Mouse (Mus musculus) left cerebral cortex, adult 11 months (tissue): ENCODE measurements around the gene Styx.
A peak's percentile ranks its signal among the peaks of the same experiment; 100 is the strongest.

Source experiments
- DNase-seq: peaks from one replicate; pipeline ENCODE4 v3.0.0; 2022; ENCODE audit warnings: low spot score

Gene Styx

GRCm38 (mm10) chr14:45350931-45351859 is at the start of gene Styx:
Styx (plus strand) TSS chr14:45351093.
- peak; percentile 86 for DNase-seq

GRCm38 (mm10) chr14:45303939-45304338 is 47.0 kb upstream of the Styx start:
- DNase-seq: no peak

GRCm38 (mm10) chr14:45304389-45304788 is 46.5 kb upstream of the Styx start:
- DNase-seq: no peak

DNA sequence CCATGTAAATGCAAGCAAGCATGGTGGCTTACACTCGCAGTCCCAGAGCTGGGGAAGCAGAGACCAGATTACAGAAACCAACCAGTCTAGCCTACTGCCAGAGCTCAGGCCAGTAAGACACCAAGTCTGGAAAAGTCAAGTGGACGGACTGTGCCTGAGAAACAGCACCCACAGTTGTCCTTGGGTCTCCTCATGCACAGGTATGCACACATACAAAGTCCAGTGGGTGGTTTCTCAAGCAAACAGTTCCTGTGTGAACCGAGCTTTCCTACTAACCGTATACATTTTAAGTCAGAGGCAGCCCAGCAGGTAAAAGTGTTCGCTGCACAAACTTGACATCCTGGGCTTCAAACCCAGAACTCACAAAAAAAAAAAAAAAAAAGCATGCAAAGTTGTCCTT is 45.0 kb upstream of the Styx start:
- no peak for DNase-seq

GRCm38 (mm10) chr14:45307630-45308328 is 43.1 kb upstream of the Styx start:
- DNase-seq: no peak

DNA sequence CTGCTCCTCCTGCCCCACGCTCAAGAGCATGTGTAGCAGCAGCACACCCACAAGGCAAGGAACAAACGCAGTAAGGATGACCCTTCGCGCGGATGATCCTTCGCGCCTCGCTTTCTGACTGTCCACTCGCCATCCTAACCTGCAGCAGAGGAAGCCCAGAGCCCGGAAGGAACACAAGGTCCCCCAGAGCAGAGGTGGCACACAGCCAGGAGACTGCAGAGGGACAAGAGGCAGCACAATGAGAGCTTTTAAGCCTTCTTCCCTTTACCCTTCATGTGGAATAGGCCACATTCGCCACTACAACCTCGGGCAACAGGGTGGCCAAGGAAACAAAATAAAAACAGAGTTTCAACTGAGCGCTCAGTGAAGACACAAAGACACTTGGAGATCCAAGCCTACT is 41.2 kb upstream of the Styx start:
- DNase-seq: no peak

DNA sequence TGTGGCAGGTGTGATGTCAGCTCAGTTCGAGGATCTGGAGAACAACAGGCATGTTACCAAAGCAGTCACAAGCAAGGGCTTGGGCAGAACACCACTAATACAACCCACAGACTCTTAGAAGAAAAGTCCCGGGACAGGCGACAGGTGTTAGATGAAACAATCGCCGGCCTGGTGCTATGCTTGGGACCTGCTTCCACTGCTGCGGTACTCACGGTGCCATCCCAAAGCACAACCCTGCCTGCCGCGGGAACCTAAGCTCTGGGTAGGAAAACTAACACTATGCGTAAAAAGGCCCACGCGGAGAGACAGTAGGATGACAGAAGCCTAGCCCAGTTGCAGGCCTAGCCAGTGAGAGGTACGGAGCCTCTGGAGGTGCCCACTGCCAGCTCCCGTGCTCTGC is 40.8 kb upstream of the Styx start:
- no peak for DNase-seq

DNA sequence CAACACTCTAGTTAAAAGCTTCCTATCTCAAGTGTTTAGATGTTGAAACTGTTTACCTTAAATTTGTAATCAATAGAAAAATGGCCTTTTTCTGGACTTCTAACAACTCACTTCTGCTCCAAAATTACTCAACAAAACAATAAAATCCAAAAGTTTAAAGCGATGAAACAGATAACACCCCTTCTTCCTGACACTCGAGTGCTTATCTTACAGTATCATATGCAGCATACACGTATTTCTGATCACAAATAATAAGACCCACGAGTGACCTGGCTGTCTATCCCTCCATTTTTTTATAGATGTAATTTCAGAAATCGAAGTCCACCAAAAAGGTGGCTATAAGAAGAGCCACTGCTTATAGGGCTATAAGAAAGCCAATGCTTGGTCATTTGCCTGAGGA is 34.0 kb upstream of the Styx start:
- DNase-seq: no peak

DNA sequence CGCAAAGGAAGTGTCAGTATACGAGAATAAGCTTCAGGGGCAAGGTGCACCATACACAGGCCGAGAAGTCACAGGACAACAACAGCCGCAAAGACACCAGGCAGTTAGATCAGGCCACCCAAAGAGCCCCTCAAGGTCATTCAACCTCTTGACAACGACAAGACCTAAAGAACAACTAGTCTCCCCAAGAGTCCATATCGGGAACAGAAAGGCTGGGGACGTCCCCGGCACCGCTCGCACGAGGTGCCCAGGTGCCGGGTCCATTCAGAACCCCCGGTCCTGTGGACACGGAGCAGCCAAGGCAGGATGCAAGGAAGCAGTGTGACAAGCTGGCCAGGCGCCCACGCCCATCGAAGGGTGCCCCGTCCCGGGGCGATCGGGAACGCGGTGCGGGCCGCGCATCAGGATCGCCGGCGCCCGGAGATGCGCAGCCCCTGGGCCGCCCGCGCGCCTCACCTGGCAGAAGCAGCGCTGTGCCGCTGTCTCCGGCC is 32.9 kb upstream of the Styx start:
- no peak for DNase-seq

GRCm38 (mm10) chr14:45318426-45319236 is 32.3 kb upstream of the Styx start, which contains the start of gene Ero1l:
Ero1l (minus strand) TSS chr14:45318771.
- DNase-seq: peak; percentile 75

DNA sequence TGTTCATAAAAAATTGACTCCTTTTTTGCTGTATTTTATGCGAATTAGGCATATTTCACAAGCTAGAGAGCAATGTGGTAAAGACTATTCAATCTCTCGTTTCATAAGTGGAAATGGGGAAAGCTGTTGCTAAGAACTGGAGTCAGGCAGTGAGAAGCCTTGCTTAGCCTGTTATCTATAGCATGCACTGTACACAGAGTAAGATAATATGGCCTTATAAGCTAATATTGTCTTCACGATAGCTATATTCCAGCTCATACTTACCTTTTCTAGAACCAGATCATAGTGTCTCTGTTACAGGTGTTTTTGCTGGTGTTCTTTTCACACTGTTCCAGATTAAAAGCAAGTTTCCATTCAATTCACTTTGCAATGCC is 31.7 kb upstream of the Styx start:
- no peak for DNase-seq

- DNase-seq: no peak
Observed at GRCm38 (mm10) chr14:45320111-45320510, 30.8 kb upstream of the Styx start.

DNA sequence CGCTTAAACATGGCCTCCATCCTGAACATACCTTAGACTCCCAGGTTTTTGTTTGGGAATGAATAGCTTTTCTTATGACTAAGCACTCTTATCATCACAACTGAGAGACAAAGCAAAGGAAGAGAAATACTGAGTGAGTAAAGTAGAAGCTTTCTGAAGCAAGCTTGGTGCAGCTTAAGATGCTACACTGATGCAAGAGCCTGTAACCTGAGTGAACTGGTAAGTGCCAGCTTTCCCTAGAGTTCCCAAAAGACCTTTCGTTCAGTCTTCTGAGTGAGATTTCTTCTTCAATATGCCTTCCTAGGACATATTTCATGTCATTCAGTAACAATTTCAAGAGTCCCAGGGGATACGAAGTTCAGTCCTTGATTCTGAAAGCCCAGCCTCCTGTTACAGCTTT is 29.8 kb upstream of the Styx start:
- DNase-seq: no peak

- DNase-seq: no peak
Observed at GRCm38 (mm10) chr14:45321622-45322021, 29.3 kb upstream of the Styx start.

DNA sequence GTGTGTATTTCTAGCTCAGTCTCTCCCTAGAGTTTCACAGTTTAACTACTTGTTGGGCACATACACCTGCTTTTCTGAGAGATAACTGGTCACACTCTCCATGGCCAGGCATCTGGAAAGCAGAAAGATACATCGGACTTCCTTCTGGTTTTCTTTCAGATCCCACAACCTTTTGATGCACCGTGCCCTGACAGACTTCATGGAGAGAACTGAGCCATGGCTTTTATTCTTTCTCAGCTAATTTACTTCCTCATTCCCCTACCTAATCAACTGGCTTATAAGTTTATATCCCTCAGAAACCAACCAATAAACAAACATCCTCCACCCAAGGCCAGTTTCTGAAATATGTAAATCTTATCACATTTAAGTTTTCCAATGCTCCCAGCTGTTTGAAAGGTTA is 28.4 kb upstream of the Styx start:
- no peak for DNase-seq

GRCm38 (mm10) chr14:45323320-45323719 is 27.6 kb upstream of the Styx start:
- DNase-seq: no peak

DNA sequence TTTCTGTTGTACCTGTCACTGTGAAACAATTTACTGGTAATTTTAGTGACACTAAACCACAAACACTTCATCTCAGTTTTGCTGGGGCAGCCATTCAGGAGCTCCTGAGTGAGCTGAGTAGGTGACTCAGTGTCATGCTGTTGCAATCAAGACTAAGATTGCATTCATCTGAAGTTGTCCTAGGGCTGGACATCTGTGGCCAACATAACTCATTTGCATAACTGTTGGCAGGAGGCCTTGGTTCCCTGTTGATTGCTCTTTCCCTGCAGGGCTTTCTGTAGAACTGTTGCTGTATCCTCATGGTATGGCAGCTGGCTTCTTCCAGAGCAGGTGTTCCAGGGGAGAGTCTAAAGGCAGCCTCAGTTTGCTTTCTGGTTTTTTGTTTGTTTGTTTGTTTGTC is 25.4 kb upstream of the Styx start:
- no peak for DNase-seq

DNA sequence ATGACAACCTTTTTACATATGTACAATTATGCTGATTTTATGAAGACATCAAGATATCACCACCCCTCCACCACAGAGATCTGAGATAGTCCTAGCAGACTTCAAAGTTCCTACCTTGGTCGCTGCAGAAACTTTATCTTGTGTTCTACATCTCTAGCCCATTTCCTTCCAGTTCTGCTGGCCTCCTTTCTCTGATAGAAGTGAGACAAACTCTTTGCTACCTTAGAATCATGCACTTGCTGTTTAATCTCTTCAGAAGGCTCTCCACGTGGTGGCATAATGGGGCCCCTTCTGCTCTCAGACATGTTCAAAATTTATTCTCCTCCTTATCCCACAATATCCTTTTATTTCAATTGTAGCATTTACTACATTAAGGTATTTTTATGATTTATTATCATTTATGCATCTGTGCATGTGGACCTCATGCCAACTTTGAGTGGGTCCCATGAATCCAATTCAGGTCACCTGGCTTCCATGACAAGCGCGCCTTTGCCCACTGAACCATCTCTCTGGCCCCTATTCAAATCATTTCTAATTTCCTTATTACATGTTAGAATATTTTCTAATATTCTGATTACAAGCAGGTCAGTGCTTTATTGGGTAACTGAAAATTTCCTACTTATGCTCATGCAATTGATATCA is 22.7 kb upstream of the Styx start:
- no peak for DNase-seq

DNA sequence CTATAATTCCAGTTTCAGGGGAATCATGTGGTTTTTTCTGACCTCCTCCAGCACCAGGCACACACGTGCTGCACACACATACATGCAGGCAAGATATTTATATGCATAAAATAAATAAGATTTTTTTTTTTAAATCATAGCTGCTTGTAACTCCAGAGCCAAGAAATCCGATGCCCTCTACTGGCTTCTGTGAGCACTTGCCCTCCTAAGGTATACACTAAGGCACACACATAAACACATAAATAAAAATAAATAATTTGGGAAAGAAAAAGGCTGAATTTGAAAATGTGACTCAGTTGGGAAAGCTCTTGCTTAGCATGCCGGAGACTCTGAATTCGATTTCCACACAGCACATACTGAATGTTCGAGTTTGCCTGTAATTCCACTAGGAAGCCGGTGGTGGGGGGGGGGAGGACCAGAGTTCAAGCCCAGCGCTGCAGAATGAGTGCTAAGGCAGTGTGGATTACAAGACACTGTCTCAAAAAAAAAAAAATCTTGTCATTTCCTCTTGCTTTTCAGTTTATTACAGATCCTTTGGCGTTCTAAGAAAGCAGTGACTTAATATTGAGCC is 21.8 kb upstream of the Styx start:
- DNase-seq: no peak

DNA sequence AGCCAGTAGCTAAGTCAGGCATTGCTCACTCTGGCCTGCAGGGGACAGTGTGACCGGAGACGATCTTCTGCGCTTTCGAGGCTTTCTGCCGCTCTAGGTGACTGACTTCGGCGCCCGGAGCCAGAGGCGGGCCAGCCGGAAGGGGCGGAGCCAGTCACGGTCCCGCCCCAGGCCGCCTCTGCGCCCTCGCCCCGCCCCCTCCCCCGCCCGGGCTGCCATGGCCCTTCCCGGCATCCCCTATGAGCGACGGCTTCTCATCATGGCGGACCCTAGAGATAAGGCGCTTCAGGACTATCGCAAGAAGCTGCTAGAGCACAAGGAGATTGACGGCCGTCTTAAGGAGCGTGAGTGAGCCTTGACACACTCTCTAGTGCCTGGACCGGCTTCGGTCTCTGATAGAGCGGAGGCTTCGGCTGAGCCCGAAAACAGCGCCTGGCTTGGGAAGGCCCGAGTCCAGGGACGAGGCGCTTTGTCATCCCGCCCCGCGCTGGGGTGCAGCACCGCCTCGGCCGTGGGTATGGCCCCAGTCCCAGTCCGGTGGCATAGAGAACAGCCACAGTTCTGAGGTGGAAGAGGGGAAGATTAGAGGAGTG is 21.2 kb upstream of the Styx start, which contains the start of gene Psmc6:
Psmc6 (plus strand) TSS at position 200 of the 593 bp plus-strand sequence.
- DNase-seq: peak; percentile 92
